Mouse (Mus musculus): ENCODE results near the gene Aifm3.
A peak's percentile ranks its signal among the peaks of the same experiment; 100 is the strongest.
"Not testable (repeated sequence)": the region's sequence is repeated elsewhere in the genome, so short reads cannot be mapped to it uniquely, and the experiment has no call there.

The Aifm3 gene

GRCm38 (mm10) chr16:17502681-17503080, 13.3 kb downstream of the Aifm3 start:
- no peak for DNase-seq

DNA sequence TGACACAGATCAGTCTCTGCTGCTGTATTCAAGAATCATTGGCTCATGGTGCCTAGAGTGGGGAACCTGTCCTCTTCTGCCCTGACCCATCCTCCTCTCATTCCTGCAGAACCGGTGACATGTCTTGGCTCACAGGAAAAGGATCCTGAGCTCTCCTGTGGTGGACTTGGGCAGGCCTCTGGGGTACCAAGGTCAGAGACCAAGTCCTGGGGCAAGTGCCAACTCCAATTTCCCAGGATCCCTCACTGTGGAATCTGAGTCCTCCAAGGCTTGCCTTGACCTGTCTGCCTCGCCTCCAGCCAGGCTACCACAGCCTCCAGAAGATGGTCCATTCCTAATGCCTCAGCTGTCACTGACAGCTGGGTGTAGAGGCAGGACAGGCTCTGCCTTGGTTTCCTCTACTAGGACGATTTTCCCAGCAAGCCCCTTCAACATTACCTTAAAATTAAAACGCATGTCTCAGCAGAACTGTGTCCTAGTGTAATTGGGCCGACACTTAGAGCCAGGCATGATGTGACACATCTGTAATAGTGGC, 17.7 kb downstream of the Aifm3 start:
- DNase-seq: peak; percentile 47

DNA sequence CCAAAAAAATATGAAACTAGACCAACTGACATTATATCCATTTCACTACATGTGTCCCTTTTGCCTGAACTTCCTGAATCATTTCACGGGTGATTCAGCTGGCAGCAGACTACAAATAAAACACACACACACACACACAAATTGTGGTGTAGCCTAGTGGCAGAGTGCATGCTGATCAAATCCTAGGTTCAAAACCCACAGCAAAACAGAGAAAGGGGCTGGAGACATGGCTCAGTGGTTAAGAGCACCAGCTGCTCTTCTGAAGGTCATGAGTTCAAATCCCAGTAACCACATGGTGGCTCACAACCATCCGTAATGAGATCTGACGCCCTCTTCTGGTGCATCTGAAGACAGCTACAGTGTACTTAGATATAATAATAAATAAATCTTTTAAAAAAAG, 18.6 kb downstream of the Aifm3 start:
- DNase-seq: not testable (repeated sequence)

GRCm38 (mm10) chr16:17508546-17509239, 19.3 kb downstream of the Aifm3 start, which contains the start of gene Lztr1:
TSS of gene Lztr1 (plus strand) at chr16:17508688.
- peak; percentile 93 for DNase-seq

DNA sequence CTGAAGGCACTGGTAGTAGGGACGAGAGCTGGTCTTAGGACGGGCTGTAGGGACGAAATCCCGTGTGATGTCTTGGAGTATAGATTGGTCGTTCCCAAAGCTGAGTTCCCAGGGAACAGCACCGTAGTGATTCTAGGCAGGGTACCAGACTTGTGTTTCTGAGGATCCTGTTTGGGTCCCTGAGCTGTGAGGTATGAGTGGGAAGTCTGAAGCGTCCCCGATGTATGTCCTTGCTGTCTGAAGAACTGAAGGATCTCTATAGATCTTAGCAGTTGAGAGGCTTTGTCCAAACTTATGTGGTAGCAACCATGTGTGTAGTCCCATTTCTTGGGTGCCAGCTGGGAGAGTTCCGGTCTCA, 19.8 kb downstream of the Aifm3 start:
- no peak for DNase-seq

DNA sequence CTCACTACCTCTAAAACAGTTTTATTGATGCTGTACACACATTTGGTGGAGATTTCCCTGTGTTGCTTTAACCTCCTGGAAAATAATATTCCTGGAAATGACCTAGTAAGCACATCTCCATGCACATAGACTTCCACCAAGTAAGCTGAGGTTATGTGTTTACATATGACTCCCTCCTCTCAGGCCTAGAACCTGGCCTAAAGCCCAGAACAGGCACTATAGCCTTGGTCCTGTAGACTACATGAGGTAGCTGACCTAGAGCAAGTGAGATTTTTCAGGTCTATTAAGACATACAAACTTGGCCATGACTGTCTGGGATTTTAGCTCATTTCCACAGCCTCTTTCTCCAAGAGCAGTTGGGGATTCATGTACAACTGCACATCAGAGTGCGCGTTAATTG, 20.7 kb downstream of the Aifm3 start:
- no peak for DNase-seq

DNA sequence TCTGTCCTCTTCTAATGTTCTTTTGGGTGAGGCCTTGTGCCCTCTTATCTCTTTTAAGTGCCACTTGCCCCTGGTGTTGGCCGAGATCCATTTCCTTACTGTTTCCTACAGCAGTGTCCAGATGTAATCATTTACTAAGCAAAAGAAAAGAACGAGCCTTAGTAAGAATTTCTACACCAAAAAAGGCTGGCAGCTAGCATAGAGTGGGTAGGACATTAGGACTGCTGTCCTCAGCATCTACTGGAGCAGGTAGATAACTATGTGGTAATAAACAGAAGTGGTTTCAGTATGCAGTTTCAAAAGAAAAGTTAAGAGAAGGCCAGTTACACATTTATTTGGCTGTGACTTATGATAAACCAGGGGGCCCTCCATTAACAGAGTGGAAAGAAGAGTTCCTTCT, 21.3 kb downstream of the Aifm3 start:
- DNase-seq: peak; percentile 56

DNA sequence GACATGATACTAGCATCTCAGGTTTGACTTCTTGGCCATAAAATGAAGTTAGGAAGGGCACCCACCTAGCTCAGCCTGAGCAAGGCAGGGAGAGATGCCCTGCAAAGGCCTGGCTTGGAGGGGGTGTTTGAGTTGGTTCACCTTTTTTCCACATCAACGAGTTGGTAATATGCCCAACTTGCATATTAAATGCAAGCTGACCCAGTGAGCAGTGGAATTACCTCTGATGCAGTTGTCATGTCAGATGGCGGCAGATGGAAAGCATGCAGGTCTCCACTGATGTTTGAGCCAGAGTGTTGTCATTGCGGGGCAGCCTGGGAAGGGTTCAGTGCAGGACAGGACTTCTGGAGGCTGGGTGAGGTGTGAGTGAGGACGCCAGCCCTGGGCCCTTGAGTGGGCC, 22.0 kb downstream of the Aifm3 start:
- no peak for DNase-seq

DNA sequence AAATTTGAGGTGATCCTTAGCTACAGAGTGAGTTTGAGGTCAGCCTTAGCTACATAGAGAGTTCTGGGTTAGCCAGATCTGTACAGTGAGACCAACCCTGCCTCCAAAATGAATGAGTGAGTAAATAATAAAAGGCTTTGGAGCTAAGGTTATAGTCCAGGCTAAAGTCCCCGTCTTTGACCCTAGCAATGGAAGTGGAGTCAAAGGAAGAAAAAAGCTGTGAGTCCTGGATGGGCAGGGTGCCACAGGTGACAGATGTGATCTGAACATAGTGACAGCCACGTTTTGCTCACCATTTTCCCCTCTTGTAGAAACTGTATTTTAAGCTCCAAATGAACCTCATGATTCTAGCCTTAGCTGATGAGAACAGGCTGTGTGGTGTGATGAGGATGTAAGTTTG, 29.5 kb downstream of the Aifm3 start:
- no peak for DNase-seq

- DNase-seq: no peak
Measured at GRCm38 (mm10) chr16:17524156-17524555, 34.7 kb downstream of the Aifm3 start.

DNA sequence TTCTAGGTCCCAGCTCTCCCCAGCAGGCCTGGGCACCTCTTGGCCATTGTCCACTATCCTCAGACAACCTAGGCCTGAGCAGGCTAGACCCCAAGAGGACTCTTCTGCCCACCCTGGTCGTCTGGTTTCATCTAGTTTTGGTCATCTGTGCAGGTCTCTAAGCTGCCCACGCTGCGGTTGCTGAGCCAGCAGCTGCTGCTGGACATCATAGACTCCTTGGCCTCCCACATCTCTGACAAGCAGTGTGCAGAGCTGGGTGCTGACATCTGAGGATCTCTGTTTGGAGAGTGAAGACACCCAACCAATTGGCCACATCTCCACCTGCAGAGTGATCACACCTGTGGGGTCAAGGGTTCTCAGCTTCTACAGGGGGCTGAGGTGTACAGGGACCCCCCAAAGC, 36.1 kb downstream of the Aifm3 start:
- DNase-seq: no peak

DNA sequence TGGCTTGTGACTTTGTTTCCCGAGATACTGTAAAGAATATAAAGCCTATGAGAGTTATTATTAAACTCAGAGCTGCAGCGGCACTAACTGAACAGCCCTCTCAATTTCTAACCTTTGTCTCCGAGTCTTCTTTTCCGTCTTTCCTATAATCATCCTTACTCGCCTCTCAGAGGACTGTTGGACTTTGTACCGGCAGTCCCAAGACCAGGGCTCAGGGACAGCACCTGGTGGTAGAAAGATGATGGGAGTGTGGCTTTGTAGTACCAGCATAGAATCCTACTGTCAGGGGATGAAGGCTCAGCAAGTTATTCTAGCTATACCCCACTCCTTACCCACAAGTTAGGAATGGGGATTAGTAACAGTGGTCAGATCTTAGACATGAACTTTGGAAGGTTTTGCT, 36.8 kb downstream of the Aifm3 start:
- peak; percentile 45 for DNase-seq

DNA sequence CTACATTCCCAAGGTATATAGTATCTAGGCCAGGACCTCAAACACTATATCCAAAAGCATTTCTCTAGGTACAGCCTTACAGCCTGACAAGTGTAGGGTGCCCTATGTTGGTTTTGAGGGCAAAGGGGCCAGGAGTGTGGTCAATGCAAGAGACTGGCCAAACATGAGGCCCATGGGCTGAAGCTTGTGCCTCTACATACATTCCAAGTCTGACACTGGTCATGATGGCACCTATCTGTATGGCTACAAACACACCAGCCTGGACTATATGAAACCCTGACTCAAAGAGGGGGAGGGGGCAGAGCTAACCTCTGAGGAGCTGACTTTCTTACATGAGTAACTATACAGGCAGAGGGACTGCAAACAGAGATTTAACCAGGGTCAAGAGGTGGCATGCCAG, 38.2 kb downstream of the Aifm3 start:
- no peak for DNase-seq

GRCm38 (mm10) chr16:17528276-17528675, 38.9 kb downstream of the Aifm3 start:
- DNase-seq: no peak

DNA sequence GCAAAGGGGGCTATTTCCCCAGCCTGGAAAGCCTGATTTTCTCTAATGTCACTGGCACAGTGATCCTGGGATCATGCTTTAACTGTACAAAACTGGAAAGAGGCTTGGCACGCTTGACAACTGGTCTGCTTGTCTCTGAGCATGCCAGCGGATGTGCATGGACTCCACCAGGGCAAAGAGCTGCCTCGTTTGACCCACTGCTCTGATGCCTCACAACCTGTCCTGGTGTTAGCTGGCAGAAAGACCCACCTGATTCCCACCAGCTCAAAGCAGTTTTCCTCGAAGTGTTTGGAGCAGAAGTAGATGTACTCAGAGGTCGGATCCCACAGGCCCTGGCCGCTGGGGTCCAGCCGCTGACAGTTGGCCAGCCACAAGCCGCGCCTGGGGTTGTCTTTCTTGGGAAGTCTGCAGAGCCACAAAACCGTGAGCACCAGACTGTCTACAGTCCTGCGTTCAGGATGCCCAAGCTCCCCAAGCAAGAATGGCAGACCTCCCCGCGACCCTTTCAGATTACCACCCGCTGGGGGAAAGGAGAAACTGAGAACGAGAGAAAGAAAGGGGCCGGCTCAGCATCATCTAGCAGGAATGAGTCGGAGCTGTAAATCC, 40.7 kb downstream of the Aifm3 start:
- DNase-seq: no peak

DNA sequence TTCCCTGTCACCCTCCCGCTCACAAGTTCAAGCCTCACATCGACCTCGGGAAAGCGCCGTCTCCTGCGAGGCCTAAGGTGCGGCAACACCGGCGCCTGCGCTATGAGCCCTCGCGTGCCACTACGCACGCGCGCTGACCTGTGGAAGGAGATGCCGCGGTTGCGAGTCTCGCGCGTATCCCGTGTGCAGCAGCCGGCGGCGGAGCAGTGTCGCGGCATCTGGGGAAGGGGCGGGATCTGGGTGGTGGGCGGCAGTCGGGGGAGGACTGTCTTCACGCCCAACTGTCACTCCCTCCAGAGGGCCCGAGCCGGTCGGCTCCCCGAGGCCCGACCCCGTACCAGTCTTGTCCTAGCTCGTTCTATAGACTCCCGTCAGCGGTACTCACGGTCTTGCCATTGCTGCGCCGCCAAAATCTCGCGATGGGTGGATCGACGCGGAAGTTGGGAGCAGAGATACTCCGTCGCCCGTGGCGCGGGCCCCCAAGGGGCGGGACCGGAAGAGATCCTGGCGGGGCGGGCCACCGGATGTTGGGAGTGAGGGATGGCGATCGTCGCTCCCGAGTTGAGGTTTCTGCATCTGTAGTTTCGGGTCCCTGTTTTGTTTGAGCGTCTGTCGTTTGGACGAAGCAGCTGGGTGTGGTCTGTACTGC, 41.4 kb downstream of the Aifm3 start, which contains the start of gene Thap7:
Thap7 (minus strand) TSS at position 497 of the 649 bp plus-strand sequence.
- DNase-seq: peak; percentile 97

GRCm38 (mm10) chr16:17532271-17532670, 42.9 kb downstream of the Aifm3 start:
- DNase-seq: peak; percentile 52

GRCm38 (mm10) chr16:17532676-17533329, 43.4 kb downstream of the Aifm3 start:
- no peak for DNase-seq

GRCm38 (mm10) chr16:17536584-17536983, 47.2 kb downstream of the Aifm3 start:
- no peak for DNase-seq

DNA sequence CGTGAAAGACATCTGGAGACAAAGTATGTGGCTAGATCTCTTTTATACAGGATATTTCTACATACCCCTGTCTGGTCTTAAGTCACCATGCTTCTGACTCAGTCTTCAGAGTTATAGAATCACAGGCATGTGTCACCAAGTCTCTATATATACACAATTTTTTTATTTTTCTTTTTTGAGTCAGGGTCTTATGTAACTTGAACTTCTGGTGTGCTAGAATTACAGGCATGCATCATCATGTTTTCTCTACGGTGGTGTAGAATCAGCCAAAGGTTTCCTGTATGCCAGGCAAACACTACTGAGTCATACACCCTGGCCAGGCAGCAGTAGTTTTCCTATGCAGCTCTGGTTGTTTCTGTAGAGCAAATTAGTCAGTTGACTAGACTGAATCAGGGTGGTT, 53.2 kb downstream of the Aifm3 start:
- DNase-seq: no peak

GRCm38 (mm10) chr16:17552837-17553236, 63.4 kb downstream of the Aifm3 start:
- DNase-seq: no peak

DNA sequence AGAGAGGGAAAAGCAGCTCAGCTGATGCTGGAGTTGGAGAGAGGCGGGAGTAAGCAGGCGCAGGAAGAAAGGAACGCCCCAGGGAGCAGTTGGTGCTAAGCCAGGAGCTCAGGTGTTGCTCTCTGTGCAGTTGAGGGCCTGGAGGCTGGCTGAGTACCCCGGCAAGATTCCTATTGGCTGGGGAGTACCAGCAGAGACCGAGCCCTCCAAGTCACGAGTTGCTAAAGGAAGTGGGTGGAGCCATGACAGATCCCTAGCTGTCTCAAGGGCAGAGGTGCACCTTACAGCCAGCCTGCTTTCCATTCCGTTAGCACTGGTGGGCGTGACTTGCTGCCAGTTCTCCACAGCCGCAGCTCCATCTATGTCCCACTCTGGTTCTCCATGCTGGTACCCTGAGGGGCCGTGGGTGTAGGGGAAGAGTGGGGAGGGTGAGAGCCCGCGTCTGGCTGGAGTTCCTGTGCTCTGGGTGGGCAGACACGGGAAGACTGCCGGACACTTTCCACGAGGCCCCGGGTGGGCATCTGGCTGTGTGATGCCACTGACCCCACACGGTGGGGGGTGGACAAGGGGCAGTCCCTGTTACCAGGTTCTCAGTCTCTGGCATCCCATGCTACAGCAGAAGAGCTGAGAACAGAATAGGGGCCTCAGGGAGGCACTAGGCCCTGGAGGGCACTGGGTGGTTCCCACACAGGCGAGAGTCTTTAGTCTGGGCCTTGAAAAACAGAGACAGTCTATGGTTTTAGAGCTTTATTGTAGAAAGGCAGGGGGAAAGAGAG, 64.7 kb downstream of the Aifm3 start:
- DNase-seq: peak; percentile 82

- not testable (repeated sequence) for DNase-seq
Measured at GRCm38 (mm10) chr16:17554702-17555101, 65.3 kb downstream of the Aifm3 start.
